Mouse (Mus musculus): ENCODE data around the gene Pde11a. TPM values are rescaled to one million over a fixed set of nuclear protein-coding genes. Genes with fewer than 3 reads are reported as not detected.

Gene Pde11a
- polyA plus RNA-seq, 1 experiment from 2014 or later = 0.52 TPM

GRCm38 (mm10) chr2:75959850-75960365 is 378.7 kb downstream of the Pde11a start:
- no peaks in the 10 kb centered on the region for H3K9me3 ChIP-seq (ENCODE audit: control insufficient read depth, low read length)
- H3K4me3 ChIP-seq (ENCODE audit: low read depth, low read length) = no peak overlapping the region
- H3K4me2 ChIP-seq (ENCODE audit: low read depth, severe bottlenecking) = peak overlapping the region; percentile 39; the same call in 1 of the 2 replicates
- no peaks in the 10 kb centered on the region for H3K27me3 ChIP-seq (ENCODE audit: control insufficient read depth, insufficient read depth, low read length)
- 6% methylated on average over 15 of the region's 15 CpGs for WGBS
- H3K9ac ChIP-seq (ENCODE audit: low read length) = peak overlapping the region; percentile 32; the same call in 1 of the 2 replicates
- peak; percentile 81 for DNase-seq (ENCODE audit: low spot score)
- peaks cover 33% of the 10 kb centered on the region for H3K4me1 ChIP-seq (ENCODE audit: control insufficient read depth, insufficient read depth, low read length)
- peak overlapping the region; percentile 94 for H3K27ac ChIP-seq (replicated peaks; ENCODE audit: low read depth, low read length)
- ATAC-seq (ENCODE audit: insufficient number of reproducible peaks, low FRiP score, low TSS enrichment, low read depth) = peak; percentile 80
- H3K36me3 ChIP-seq (ENCODE audit: control insufficient read depth, insufficient read depth, low read length) = no peaks in the 10 kb centered on the region

GRCm38 (mm10) chr2:75959183-75959849 is 379.3 kb downstream of the Pde11a start:
- Histone ChIP-seq H3K4me1 (ENCODE audit: control insufficient read depth, insufficient read depth, low read length) (peaks cover 32% of the 10 kb centered on the region), H3K9me3 (ENCODE audit: control insufficient read depth, low read length) (no peaks in the 10 kb centered on the region), H3K9ac (ENCODE audit: low read length) (peak overlapping the region; percentile 28; the same call in 1 of the 2 replicates), H3K27me3 (ENCODE audit: control insufficient read depth, insufficient read depth, low read length) (no peaks in the 10 kb centered on the region), H3K27ac (replicated peaks; ENCODE audit: low read depth, low read length) (peak overlapping the region; percentile 94), H3K4me2 (ENCODE audit: low read depth, severe bottlenecking) (peak overlapping the region; percentile 39; the same call in 1 of the 2 replicates), H3K4me3 (ENCODE audit: low read depth, low read length) (no peak overlapping the region), H3K36me3 (ENCODE audit: control insufficient read depth, insufficient read depth, low read length) (no peaks in the 10 kb centered on the region)
- WGBS = 9% methylated on average over 18 of the region's 18 CpGs
- ATAC-seq (ENCODE audit: insufficient number of reproducible peaks, low FRiP score, low TSS enrichment, low read depth) (peak; percentile 72), DNase-seq (ENCODE audit: low spot score) (peak; percentile 77)

- H3K27ac ChIP-seq (replicated peaks; ENCODE audit: low read depth, low read length) = no peak overlapping the region
- no peaks in the 10 kb centered on the region for H3K27me3 ChIP-seq (ENCODE audit: control insufficient read depth, insufficient read depth, low read length)
- H3K4me2 ChIP-seq (ENCODE audit: low read depth, severe bottlenecking) = no peak overlapping the region
- ATAC-seq (ENCODE audit: insufficient number of reproducible peaks, low FRiP score, low TSS enrichment, low read depth) (no peak), DNase-seq (ENCODE audit: low spot score) (no peak)
- no peak overlapping the region for H3K9ac ChIP-seq (ENCODE audit: low read length)
- H3K4me3 ChIP-seq (ENCODE audit: low read depth, low read length) = no peak overlapping the region
- H3K4me1 ChIP-seq (ENCODE audit: control insufficient read depth, insufficient read depth, low read length) = peaks cover 27% of the 10 kb centered on the region
- WGBS = 52% methylated on average over 14 of the region's 14 CpGs
- H3K36me3 ChIP-seq (ENCODE audit: control insufficient read depth, insufficient read depth, low read length) = no peaks in the 10 kb centered on the region
- H3K9me3 ChIP-seq (ENCODE audit: control insufficient read depth, low read length) = no peaks in the 10 kb centered on the region
These were observed 382.9 kb downstream of the Pde11a start for GRCm38 (mm10) chr2:75955709-75956108.

GRCm38 (mm10) chr2:75953320-75953719 is 385.3 kb downstream of the Pde11a start:
- no peak overlapping the region for H3K4me3 ChIP-seq (ENCODE audit: low read depth, low read length)
- no peak overlapping the region for H3K4me2 ChIP-seq (ENCODE audit: low read depth, severe bottlenecking)
- WGBS = 92% methylated on average over 5 of the region's 5 CpGs
- H3K9me3 ChIP-seq (ENCODE audit: control insufficient read depth, low read length) = no peaks in the 10 kb centered on the region
- peaks cover 9% of the 10 kb centered on the region for H3K4me1 ChIP-seq (ENCODE audit: control insufficient read depth, insufficient read depth, low read length)
- DNase-seq (ENCODE audit: low spot score) (no peak), ATAC-seq (ENCODE audit: insufficient number of reproducible peaks, low FRiP score, low TSS enrichment, low read depth) (no peak)
- H3K27me3 ChIP-seq (ENCODE audit: control insufficient read depth, insufficient read depth, low read length) = no peaks in the 10 kb centered on the region
- no peak overlapping the region for H3K27ac ChIP-seq (replicated peaks; ENCODE audit: low read depth, low read length)
- H3K9ac ChIP-seq (ENCODE audit: low read length) = no peak overlapping the region
- no peaks in the 10 kb centered on the region for H3K36me3 ChIP-seq (ENCODE audit: control insufficient read depth, insufficient read depth, low read length)

- WGBS = 59% methylated on average over 8 of the region's 8 CpGs
- Histone ChIP-seq H3K27me3 (ENCODE audit: control insufficient read depth, insufficient read depth, low read length) (no peaks in the 10 kb centered on the region), H3K4me2 (ENCODE audit: low read depth, severe bottlenecking) (no peak overlapping the region), H3K9me3 (ENCODE audit: control insufficient read depth, low read length) (no peaks in the 10 kb centered on the region), H3K36me3 (ENCODE audit: control insufficient read depth, insufficient read depth, low read length) (no peaks in the 10 kb centered on the region), H3K9ac (ENCODE audit: low read length) (no peak overlapping the region), H3K4me1 (ENCODE audit: control insufficient read depth, insufficient read depth, low read length) (peaks cover 2% of the 10 kb centered on the region), H3K4me3 (ENCODE audit: low read depth, low read length) (no peak overlapping the region), H3K27ac (replicated peaks; ENCODE audit: low read depth, low read length) (0 out of 2 replicates have a peak overlapping the region, but pooled peaks have one; percentile 10)
- ATAC-seq (ENCODE audit: insufficient number of reproducible peaks, low FRiP score, low TSS enrichment, low read depth) (no peak; the same call in 1 of the 2 replicates), DNase-seq (ENCODE audit: low spot score) (peak; percentile 52)
These were observed 387.9 kb downstream of the Pde11a start for GRCm38 (mm10) chr2:75950685-75951084.

Small RNAs within 50 kb of the gene (microRNA-seq; reads per million reads assigned to microRNA genes)
- not detected for gene Gm44337

Other genes with a start within 250 kb of the Pde11a start
- not detected in 2 replicates for gene Cyct, start 21.7 kb upstream of the Pde11a start, polyA plus RNA-seq (2014; fragmentation: Nextera tagmentation; extraction: Ambion mirVana)
- 16.3 and 16.8 TPM in 2 replicates for gene Rbm45, start 31.2 kb upstream of the Pde11a start, polyA plus RNA-seq (2014; fragmentation: Nextera tagmentation; extraction: Ambion mirVana)
- gene Osbpl6, start 67.7 kb upstream of the Pde11a start, polyA plus RNA-seq (2014; fragmentation: Nextera tagmentation; extraction: Ambion mirVana) = 15.3 and 16.2 TPM in 2 replicates

Measured in limb, embryonic 11.5 days (tissue).